Mouse (Mus musculus) gastrocnemius, adult 2 months (tissue): ENCODE results near the gene Ankrd52. TPM values are rescaled to one million over a fixed set of nuclear protein-coding genes. Genes with fewer than 3 reads are reported as not detected.

Experiments
- DNase-seq: peaks from one replicate; pipeline ENCODE4 v3.0.0; 2022
- H3K27ac ChIP-seq: fragments of 200-600 bp; 2 replicates; pipeline ENCODE4 v1.8.1; 2022; ENCODE audit warnings: mild to moderate bottlenecking
- H3K4me3 ChIP-seq: fragments of 200-600 bp; 2 replicates; pipeline ENCODE4 v1.8.1; 2022; ENCODE audit warnings: mild to moderate bottlenecking, moderate library complexity
- CTCF ChIP-seq: fragments of 200-600 bp; IDR thresholded peaks from 2 replicates; pipeline ENCODE4 v1.8.1; 2022; ENCODE audit warnings: antibody characterized with exemption, mild to moderate bottlenecking, moderate library complexity
- intact Hi-C: fragments of 180-260 bp; cut with DNase I; formaldehyde crosslinking; loops from one replicate; pipeline ENCODE4 v1.15.1; 2025
- total RNA-seq, 2 experiments: library from RNA; stranded (reverse); gene quantifications; 2 replicates each; pipeline ENCODE4 v1.2.3; 2021

Gene Ankrd52
- total RNA-seq, 2 experiments from 2014 or later: 46.7 to 58.9 TPM

DNA sequence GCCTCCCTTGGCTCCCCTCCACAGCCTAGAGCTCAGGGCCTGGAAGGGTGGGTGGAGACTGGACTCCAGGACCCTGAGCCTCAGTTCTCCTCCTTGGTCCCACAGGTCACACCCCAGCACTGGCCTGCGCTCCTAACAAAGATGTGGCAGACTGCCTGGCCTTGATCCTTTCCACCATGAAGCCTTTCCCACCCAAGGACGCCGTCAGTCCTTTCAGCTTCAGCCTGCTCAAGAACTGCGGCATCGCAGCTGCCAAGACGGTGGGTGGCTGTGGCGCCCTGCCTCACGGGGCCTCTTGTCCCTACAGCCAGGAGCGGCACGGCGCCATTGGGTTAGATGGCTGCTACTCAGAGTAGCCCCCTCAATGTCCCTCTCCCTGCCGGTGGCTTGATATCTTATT, 13.5 kb downstream of the Ankrd52 start:
- H3K27ac ChIP-seq: no peak overlapping the region
- DNase-seq: no peak
- no peak for TF ChIP-seq CTCF
- intact Hi-C loops: no loop called here
- H3K4me3 ChIP-seq: no peak overlapping the region

DNA sequence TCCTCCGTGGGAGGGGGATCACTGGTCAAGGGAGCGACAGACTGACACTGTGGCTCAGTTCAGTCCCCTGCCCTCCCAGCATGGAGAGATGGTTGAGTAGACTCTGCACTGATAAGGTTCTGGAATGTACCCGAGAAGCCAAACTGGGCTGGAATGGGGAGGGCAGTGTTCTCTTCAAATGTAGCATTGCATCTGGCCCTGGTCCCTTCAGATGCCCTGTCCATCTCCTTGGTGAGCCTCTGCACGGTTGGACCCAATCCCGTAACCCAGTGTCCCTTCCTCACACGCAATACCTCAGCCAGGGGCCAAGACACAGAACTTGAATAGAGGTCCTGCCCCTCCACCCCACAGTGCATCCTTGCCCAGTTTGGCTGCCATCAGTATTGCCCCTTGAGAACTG, 14.9 kb downstream of the Ankrd52 start:
- intact Hi-C loops: no loop called here
- no peak for DNase-seq
- no peak for TF ChIP-seq CTCF
- H3K27ac ChIP-seq: no peak overlapping the region
- no peak overlapping the region for H3K4me3 ChIP-seq

DNA sequence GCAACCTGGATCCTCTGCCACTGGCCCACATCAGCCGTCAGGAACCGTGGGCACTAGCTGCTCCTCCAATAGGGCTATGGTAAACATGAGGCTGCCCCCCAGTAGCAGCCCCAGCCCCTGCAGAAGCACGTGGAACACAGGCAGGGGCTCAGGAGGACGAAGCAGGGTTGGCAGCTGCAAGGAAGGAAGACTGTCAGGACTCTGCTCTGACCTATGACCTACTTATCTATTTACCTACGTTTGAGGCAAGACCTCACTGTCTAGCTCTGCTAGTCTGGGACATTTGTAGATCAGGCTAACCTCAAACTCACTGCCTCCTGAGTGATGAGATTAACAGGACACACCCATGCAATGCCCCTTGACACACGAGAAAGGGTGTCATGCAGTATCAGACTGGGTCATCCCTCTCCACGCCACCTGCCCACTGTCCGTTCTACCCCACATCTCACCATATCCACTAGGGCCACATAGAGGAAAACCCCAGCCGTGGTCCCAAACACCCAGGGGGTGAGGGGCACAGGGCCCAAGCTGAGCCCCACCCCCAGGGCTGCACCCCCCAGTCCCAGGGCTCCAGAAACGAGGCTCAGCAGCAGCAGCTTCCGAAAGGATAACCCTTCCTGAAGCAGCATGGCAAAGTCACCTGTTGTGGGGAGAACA, 19.2 kb downstream of the Ankrd52 start:
- TF ChIP-seq CTCF: no peak
- H3K4me3 ChIP-seq: no peak overlapping the region
- H3K27ac ChIP-seq: no peak overlapping the region
- DNase-seq: no peak
- intact Hi-C loops: no loop called here

DNA sequence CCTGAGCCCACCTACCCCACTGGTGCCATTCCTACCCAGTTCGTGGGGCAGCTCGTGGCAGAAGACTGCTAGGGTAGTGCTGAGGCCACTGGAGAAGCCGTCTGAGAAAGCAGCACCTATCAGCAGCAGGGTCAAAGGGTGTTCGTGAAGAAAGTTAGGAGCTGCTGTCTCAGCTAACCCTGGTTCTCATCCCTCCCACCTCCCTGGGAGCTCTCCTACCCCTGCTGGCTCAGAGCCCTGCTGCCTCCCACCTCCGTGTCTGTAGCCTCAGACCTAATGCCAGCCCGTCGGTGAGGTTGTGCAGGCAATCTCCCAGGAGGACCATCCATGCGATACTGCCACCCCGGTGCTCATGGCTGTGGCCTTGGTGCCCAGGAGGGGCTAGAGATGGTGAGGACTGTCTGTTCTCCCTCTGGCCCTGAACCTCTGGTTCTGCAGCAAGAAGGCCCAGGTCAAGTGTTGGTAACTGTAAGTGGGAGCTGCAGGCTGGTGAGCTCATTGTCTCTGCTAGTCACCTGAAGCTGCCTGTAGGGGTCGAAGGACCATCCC, 19.9 kb downstream of the Ankrd52 start:
- no peak overlapping the region for H3K27ac ChIP-seq

DNA sequence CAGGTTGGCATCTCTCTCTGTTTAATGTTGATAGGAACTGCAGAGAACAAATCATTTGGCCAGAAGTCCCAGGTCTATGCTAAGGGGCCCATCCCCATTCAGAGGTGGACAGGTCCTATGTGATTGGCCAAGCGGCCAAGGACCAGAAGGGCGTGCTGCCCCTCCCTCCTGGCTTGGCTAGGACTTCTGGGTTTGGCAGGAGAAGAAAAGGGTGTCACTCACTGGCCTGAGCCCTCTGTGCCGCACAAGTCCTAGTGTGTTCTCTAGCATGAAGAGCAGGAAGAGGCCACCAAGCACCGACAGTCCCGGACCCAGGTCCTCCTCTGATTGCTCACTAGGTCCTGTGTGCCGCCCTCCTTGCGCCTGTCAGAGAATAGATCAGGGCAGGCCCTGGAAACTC, 20.6 kb downstream of the Ankrd52 start:
- no peak overlapping the region for H3K27ac ChIP-seq
- H3K4me3 ChIP-seq: no peak overlapping the region
- DNase-seq: no peak
- TF ChIP-seq CTCF: no peak
- intact Hi-C loops: no loop called here

More for the DNA sequence above, 19.9 kb downstream of the Ankrd52 start:
- intact Hi-C loops: no loop called here
- H3K4me3 ChIP-seq: no peak overlapping the region
- TF ChIP-seq CTCF: no peak
- no peak for DNase-seq

DNA sequence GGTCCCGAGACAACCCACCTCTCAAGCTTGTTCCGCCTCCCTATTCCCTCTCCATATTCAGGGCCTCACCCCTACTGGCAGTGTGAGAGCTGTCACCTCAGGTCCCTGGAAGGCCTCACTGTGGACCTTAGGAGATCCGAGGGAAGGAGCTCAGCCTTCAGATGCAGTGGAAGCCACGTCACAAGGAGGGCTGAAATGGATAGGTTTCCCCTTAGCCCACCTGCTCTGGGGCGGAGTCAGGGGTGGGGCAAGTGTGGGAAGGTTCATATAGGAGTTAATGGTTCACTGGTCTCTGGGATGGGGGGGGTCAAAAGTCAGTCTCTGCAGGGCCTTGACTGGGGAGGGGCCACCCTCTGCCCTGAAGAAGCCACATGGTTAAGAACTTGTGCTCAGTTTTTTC, 23.4 kb downstream of the Ankrd52 start:
- no peak overlapping the region for H3K27ac ChIP-seq
- DNase-seq: no peak
- TF ChIP-seq CTCF: no peak
- intact Hi-C loops: loop anchor here (2.0 kb wide), 1 partner anchor 14 kb away; no protein-coding TSS in a partner anchor
- no peak overlapping the region for H3K4me3 ChIP-seq

DNA sequence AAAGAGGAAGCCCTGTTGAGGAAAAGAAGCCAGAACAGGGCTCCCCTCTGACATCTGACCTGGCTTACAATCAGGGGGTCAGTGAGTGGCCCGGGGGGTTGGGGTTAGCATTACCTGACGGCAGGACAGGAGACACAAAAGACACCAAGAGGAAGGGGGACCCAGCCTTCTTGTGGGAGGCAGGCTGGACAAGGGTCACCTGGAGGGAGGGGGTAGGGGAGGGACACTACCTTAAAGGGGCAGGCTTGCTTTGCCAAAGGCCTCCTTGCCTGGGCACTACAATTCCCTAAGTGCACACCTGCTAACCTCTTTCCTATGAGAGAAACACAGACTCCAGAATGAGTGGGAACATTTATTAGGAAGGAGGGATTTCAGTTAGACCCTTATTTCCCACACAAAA, 24.1 kb downstream of the Ankrd52 start, which contains the start of gene Slc39a5:
Gene Slc39a5, minus strand, starts transcription at position 174 of the 400 bp plus-strand sequence.
- no peak for DNase-seq
- Histone ChIP-seq H3K4me3 (no peak within 1 kb of the TSS), H3K27ac (no peak within 1 kb of the TSS)
- no peak for TF ChIP-seq CTCF
- intact Hi-C loops: loop anchor here (2.0 kb wide), 1 partner anchor 14 kb away; no protein-coding TSS in a partner anchor

DNA sequence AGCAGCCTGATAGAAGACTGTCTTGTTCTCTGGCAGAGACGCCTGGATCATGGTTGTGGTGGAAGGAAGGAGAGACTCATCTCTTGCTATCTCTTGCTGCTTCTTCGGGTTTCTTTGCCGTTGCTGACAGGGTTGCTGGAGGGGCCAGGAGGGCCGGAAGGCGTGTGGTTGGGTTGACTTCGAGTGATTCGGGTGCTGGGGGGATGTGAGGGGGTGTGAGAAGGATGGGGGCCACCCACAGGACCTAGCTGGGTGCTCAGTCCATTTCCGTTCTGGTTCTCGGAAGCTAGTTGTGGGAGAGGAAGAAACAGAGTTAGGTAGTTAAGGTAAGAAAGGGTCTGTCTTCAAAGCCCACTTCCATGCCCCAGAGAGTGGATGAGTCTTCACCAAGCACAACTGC, 24.7 kb downstream of the Ankrd52 start:
- Histone ChIP-seq H3K4me3 (no peak overlapping the region), H3K27ac (no peak overlapping the region)
- DNase-seq: no peak
- intact Hi-C loops: loop anchor here (2.0 kb wide), 1 partner anchor 15 kb away; no protein-coding TSS in a partner anchor
- no peak for TF ChIP-seq CTCF

DNA sequence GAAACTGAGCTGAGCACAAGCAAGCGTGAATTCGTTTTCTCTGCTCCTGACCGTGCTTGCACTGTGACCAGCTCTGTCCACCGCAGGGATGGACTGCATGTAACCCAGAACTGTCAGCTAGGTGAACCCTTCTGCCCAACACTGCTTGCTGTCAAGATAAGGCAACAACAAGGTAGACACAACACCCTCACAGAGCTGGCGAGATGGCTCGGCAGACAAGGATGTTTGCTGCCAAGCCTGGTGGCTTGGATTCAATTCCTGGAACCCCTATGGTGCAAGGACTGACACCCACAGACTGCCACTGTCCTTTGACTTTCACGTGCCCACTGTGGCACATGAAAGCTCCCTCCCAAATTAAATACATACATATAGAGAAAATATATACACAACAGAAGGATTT, 27.0 kb downstream of the Ankrd52 start:
- Histone ChIP-seq H3K4me3 (no peak overlapping the region), H3K27ac (no peak overlapping the region)
- no peak for TF ChIP-seq CTCF
- intact Hi-C loops: no loop called here
- DNase-seq: no peak

DNA sequence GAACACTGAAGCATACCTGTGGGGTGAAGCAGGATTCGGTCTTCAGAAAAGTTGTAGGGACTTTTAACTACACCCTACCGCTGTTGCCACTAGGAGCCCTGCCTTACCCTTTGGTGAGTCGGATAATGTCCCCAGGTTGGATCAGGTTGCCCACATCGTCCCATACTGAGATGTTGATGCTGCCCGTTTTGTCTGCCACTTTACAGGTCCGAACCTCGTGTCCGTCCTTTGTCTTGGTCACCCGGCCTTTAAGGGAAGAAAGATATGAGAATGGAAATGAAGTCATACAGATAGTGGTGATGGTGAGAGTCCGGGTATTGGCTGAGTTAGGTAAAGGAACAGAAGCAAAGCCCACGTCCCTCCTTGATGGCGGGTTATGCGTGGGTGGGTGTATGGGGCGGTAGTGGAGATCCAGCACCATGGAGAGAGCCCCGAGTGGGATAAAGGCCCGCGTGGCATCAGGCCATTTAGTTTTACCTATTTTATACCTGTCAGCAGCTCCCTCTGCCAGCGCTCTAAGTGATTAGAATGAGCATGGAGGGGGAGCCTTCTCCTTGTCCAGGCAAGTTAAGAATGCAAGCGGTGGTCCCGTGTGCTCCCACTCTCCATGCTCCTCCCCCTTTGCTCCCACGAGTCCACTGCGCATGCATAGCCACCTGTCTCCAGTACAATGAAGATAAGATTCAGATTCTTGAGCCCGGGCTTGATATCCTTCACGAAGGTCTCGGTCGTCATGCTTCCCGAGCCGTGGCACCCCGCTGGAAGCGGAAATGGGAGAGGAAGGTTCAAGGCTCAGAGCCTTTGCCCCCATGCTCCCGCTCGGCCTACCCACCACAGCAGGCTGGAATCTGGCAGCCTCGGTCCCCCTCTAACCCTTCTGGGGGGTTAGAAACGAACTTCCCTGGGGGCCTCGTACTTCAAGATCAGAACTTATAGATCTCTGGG, 31.9 kb downstream of the Ankrd52 start:
- Histone ChIP-seq H3K4me3 (peak overlapping the region; percentile 70), H3K27ac (peak overlapping the region; percentile 91)
- intact Hi-C loops: no loop called here
- TF ChIP-seq CTCF: no peak
- DNase-seq: no peak

DNA sequence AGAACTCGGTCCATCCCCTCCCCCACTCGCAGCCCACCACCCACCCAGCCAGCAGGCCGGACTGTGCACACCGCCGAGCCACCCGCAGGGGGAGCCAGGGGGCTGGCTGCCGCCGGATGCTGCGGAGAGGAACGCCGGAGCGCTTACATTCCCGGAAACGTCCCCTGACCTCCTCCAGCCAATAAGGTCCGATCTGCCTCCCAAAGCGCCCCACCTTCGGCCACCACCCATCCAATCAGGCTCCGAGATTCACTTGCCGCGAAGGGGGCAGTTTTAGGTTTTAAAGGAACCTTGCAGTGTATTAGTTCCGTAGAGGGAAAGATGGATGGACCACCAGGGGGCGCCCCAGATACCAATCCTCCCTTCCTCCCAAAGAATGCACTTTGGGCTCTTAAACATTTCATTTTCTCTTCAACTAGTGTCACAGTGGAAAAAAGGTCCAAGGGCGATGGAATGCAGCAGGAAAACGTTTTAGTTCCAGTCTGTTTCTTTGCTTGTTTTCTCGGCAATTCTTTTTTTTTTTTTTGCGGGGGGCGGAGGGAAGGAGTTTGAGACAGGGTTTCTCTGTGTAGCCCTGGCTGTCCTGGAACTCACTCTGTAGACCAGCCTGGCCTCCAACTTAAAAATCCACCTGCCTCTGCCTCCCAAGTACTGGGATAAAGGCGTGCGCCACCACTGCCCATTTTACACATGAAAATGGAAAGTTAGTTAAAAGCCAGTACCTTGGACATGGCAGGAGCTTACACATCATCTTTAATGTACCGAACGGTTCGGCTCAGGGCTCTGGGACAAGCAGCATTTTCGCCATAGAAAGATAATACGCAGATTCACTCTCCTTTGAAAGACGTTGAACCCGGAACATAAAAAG, 33.0 kb downstream of the Ankrd52 start:
- DNase-seq: peak; percentile 97
- intact Hi-C loops: loop anchor here (1.0 kb wide), 1 partner anchor 45 kb away; no protein-coding TSS in a partner anchor
- TF ChIP-seq CTCF: peak; percentile 78
- Histone ChIP-seq H3K4me3 (peak overlapping the region; percentile 70), H3K27ac (peak overlapping the region; percentile 92)

DNA sequence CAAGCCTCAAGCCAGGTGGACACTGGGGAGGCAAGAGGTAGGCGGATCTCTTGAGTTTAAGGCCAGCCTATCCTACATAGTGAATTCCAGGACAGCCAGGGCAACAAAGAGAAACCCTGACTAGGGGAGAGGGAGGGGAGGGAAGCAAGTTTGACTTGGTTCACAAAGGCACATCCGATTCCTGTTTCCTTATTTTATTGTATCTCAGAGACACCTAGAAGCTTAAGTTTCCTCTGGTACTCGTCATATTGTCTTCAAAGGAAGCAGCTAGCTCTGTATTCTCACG, 33.6 kb downstream of the Ankrd52 start:
- H3K27ac ChIP-seq: peak overlapping the region; percentile 92
- intact Hi-C loops: loop anchor here (1.0 kb wide), 1 partner anchor 45 kb away; no protein-coding TSS in a partner anchor
- no peak for TF ChIP-seq CTCF
- DNase-seq: no peak
- H3K4me3 ChIP-seq: peak overlapping the region; percentile 70
